Mouse (Mus musculus) kidney, adult 2 months (tissue): ENCODE data around the gene Trip12.

ENCODE experiments used
- CTCF ChIP-seq: fragments of 200-500 bp; conservative IDR thresholded peaks from 2 replicates; pipeline ENCODE4 v1.5.1; 2011; ENCODE audit warnings: low read depth, mild to moderate bottlenecking, control low read depth, low read length, moderate library complexity, mixed read lengths; ENCODE audit not compliant: insufficient read depth, insufficient read length
- POLR2A ChIP-seq: fragments of 200-500 bp; IDR thresholded peaks from one replicate; pipeline ENCODE4 v1.6.1; 2011; ENCODE audit warnings: low read depth, low read length, control low read depth

DNA sequence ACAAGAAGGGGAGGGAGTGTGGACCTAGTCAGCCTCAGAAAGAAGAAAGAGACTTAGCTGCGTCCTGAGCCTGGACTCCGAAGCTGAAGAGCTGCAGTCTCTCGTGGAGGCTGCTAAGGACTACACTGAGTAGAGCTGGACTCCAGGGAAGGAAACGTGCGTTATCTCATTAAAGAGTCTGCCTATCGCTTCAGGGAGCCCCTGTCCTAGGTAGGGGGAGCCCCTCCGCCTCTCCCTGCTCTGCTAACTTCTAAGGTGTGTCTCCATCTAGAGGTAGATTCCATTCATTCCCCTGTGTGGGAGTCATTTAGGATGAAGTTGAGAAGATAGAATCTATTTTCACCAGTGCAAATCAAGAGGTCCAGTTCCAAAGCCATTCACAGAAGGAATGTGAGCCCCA is 29.2 kb upstream of the Trip12 start:
- TF ChIP-seq CTCF (no peak), POLR2A (no peak)
